Mouse (Mus musculus) gastrocnemius, postnatal 14 days (tissue): ENCODE measurements at regions not wholly inside any gene's neighbourhood (a gene's known extent, or its start where the extent isn't known, plus 50 kb on each side); places are given as distances from the start of the nearest gene placed in this dataset.

Experiments
- DNase-seq: peaks from one replicate; pipeline ENCODE4 v3.0.0; 2021; ENCODE audit warnings: mixed read lengths
- intact Hi-C: fragments of 180-260 bp; cut with DNase I; formaldehyde crosslinking; loops from one replicate; pipeline ENCODE4 v1.15.1; 2025; ENCODE audit warnings: low total_unique reads

DNA sequence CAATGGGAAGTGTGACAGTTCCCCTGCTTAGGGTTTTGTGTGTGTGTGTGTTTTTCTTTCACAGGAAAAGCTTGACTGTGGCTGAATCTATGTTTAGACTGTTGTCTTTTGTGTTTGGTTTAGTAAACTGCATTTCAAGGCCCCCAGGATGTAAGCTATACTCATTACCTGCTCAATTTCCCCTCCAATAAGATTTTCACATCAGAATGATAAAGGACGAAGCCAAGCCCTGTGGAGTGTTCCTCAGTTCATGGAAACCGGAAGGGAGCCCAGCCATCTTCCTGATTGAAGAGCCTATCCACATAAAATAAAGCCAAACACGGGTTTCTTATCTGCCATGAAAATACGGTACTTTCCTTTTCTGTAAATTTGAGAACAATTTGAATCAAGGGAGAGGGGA is 50.5 kb upstream of the Kdr start:
- no peak for DNase-seq
- intact Hi-C loops: loop anchor here (10.0 kb wide), 1 partner anchor 86 kb away; no protein-coding TSS in a partner anchor
